Mouse (Mus musculus) midbrain, embryonic 12.5 days (tissue): ENCODE data around the gene Dysf. TPM values are rescaled to one million over a fixed set of nuclear protein-coding genes. Genes with fewer than 3 reads are reported as not detected.

ENCODE experiments used
- polyA plus RNA-seq: library from polyadenylated mRNA; unstranded; fragments of >200 nt; fragmentation: Nextera tagmentation; extraction: Ambion mirVana; gene quantifications from 2 replicates; pipeline ENCODE4 v1.2.1, GENCODE M21; 2016

The Dysf gene
- polyA plus RNA-seq, 1 experiment from 2014 or later, result 3.8 TPM

Other genes with a start within 250 kb of the Dysf start
- 0.30 TPM in 1 of 2 replicates, not detected in the other for gene Ankrd53, start 245.9 kb upstream of the Dysf start, polyA plus RNA-seq
- 67.9 and 70.1 TPM in 2 replicates for gene Tex261, start 232.8 kb upstream of the Dysf start, polyA plus RNA-seq
- gene Nagk, start 213.6 kb upstream of the Dysf start, polyA plus RNA-seq, result 53.6 and 54.9 TPM in 2 replicates
- 21.8 and 22.2 TPM in 2 replicates for gene Paip2b, start 176.8 kb upstream of the Dysf start, polyA plus RNA-seq
- gene Zfp638, start 141.5 kb upstream of the Dysf start, polyA plus RNA-seq, result 102 and 110 TPM in 2 replicates